Mouse (Mus musculus) cerebellum, adult 2 months (tissue): ENCODE measurements around the gene Acsbg2.

Experiments used
- CTCF ChIP-seq: fragments of 200-500 bp; IDR thresholded peaks from 2 replicates; pipeline ENCODE4 v1.5.1; 2011; ENCODE audit warnings: low read depth, mild to moderate bottlenecking, control low read depth, low read length, moderate library complexity, borderline replicate concordance; ENCODE audit not compliant: insufficient read depth
- POLR2A ChIP-seq: fragments of 200-500 bp; IDR thresholded peaks from 2 replicates; pipeline ENCODE4 v1.6.1; 2011; ENCODE audit warnings: low read length, control low read depth, borderline replicate concordance; ENCODE audit not compliant: insufficient read depth

DNA sequence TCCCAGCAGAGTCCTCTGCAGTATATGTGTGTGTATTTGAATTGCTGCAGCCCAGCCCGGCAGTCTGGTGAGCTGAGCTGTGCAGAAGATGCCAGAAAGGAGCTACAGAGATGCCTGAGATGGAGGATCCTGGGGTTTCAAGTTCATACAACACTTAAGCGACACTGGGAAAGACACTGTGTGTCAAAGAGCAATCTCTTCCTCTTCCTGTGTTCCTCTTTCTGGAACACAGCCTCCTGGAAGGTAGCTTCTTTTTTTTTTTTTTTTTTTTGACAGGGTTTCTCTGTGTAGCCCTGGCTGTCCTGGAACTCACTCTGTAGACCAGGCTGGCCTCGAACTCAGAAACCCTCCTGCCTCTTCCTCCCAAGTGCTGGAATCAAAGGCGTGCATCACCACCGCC is 25.5 kb downstream of the Acsbg2 start:
- TF ChIP-seq CTCF (no peak), POLR2A (no peak)
